ENCODE assay signal across 9 mouse cellular contexts in the genomic region with DNA sequence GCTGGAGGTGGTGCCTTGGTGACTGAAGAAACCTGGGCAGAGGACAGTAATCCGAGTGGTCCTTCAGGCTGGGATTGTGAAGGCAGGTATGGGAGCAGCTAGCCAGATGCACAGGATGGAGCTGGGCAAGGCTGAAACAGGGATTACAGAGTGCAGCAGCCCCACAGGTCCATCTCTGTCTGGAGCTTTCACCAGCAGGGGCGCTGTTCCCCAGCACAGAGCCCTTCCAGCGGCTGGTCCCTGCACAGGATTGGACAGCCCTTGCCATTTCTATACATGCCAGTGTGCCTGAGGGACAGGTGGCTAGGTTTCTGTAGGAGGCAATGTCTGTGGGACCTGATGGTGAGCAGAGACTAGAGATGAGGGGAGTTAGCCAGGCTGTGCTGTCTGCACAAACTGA.
A peak's percentile ranks its signal among the peaks of the same experiment; 100 is the strongest.
DNase-seq lines count a peak whose midpoint lies in the region; ATAC-seq and TF ChIP-seq lines count a peak whose summit lies in the region.
"Had no signal": no experiment of that assay in that cellular context is flagged by ENCODE, and none has a peak within 500 bp of the region (broad histone marks: within the 10 kb centered on the region; RNA-seq: fewer than 3 reads in every experiment).

No protein-coding gene starts in this region.

- peak; percentile 41 to 58 for DNase-seq in cerebellum, adult 18-20 months
- peak; percentile 52 to 55 for DNase-seq in left cerebral cortex, postnatal 14 days (ENCODE audit: low spot score in 2 of 2)
- DNase-seq in left cerebral cortex, postnatal 36 days (ENCODE audit: low spot score in 2 of 2), result no peak
- peak; percentile 76 for DNase-seq in adrenal gland, postnatal 14 days
- peak; percentile 31 to 58 for DNase-seq in heart, postnatal 36 days
- DNase-seq in liver, postnatal 0 days, result peak; percentile 59
- peak; percentile 78 for DNase-seq in stomach, postnatal 0 days (ENCODE audit: low spot score)

- no peak overlapping the region for H3K4me2 ChIP-seq in liver, postnatal 0 days (ENCODE audit: low read depth, low read length)
- H3K4me2 ChIP-seq in stomach, postnatal 0 days (replicated peaks; ENCODE audit: low read depth), result no peak overlapping the region
- H3K4me2 ChIP-seq: heart, embryonic 13.5 days had no signal

- intact Hi-C loops in left cerebral cortex, postnatal 14 days (cut with DNase I), result no loop called here
- intact Hi-C loops in left cerebral cortex, postnatal 36 days (cut with DNase I), result no loop called here
- intact Hi-C loops in heart, postnatal 36 days (cut with DNase I), result no loop called here

- H3K9ac ChIP-seq in liver, postnatal 0 days (replicated peaks), result no peak overlapping the region
- no peak overlapping the region for H3K9ac ChIP-seq in stomach, postnatal 0 days (ENCODE audit: low read length)
- H3K9ac ChIP-seq: heart, embryonic 13.5 days had no signal

- H3K4me1 ChIP-seq in liver, postnatal 0 days (ENCODE audit: insufficient read depth), result no peaks in the 10 kb centered on the region
- H3K4me1 ChIP-seq in stomach, postnatal 0 days (replicated peaks; ENCODE audit: control insufficient read depth, insufficient read depth), result no peaks in the 10 kb centered on the region
- H3K4me1 ChIP-seq: heart, embryonic 13.5 days had no signal

- H3K27ac ChIP-seq in liver, postnatal 0 days (ENCODE audit: low read depth), result no peak overlapping the region
- no peak overlapping the region for H3K27ac ChIP-seq in stomach, postnatal 0 days (replicated peaks)
- H3K27ac ChIP-seq: heart, embryonic 13.5 days had no signal

- peak; percentile 68 for TF ChIP-seq CTCF in liver, postnatal 0 days (IDR thresholded peaks at IDR 0.05; ENCODE audit: low read depth)
- peak; percentile 83 for TF ChIP-seq CTCF in stomach, postnatal 0 days (IDR thresholded peaks at IDR 0.05; ENCODE audit: low read depth)

- TF ChIP-seq EP300 in liver, postnatal 0 days (IDR thresholded peaks at IDR 0.05; ENCODE audit: low read depth), result no peak
- no peak for TF ChIP-seq EP300 in stomach, postnatal 0 days (optimal IDR thresholded peaks at IDR 0.05)

- no peaks in the 10 kb centered on the region for H3K9me3 ChIP-seq in liver, postnatal 0 days (ENCODE audit: low read length)
- H3K9me3 ChIP-seq in stomach, postnatal 0 days (ENCODE audit: control insufficient read depth, low read length), result no peaks in the 10 kb centered on the region
- H3K9me3 ChIP-seq: heart, embryonic 13.5 days had no signal

- WGBS in liver, postnatal 0 days (ENCODE audit: insufficient replicate concordance), result 27% methylated on average over 3 of the region's 3 CpGs
- 32% methylated on average over 3 of the region's 3 CpGs for WGBS in stomach, postnatal 0 days

- no peaks in the 10 kb centered on the region for H3K36me3 ChIP-seq in liver, postnatal 0 days (replicated peaks; ENCODE audit: insufficient read depth, low read length)
- no peaks in the 10 kb centered on the region for H3K36me3 ChIP-seq in stomach, postnatal 0 days (ENCODE audit: control insufficient read depth, insufficient read depth, low read length)
- H3K36me3 ChIP-seq: heart, embryonic 13.5 days had no signal

- ATAC-seq in cerebellum, adult (ENCODE audit: insufficient number of reproducible peaks, low FRiP score, low TSS enrichment), result no peak
- ATAC-seq in liver, postnatal 0 days, result no peak
- ATAC-seq in stomach, postnatal 0 days (ENCODE audit: low FRiP score, low TSS enrichment), result peak; percentile 54; the same call in 1 of the 2 replicates

- no peak overlapping the region for H3K4me3 ChIP-seq in liver, postnatal 0 days (ENCODE audit: low read depth, low read length)
- no peak overlapping the region for H3K4me3 ChIP-seq in stomach, postnatal 0 days (ENCODE audit: low read depth, low read length)
- H3K4me3 ChIP-seq: heart, embryonic 13.5 days had no signal

- H3K27me3 ChIP-seq in liver, postnatal 0 days (ENCODE audit: insufficient read depth, low read length), result no peaks in the 10 kb centered on the region
- no peaks in the 10 kb centered on the region for H3K27me3 ChIP-seq in stomach, postnatal 0 days (ENCODE audit: control insufficient read depth, insufficient read depth, low read length)

Comparison
In these comparisons a context has a peak if more than half of its experiments do, and no peak if none do; other contexts are left out.
1. DNase-seq: peak in cerebellum, adult 18-20 months (2 of 2), left cerebral cortex, postnatal 14 days (2 of 2), adrenal gland, postnatal 14 days (single experiment), heart, postnatal 36 days (2 of 2), liver, postnatal 0 days (single experiment) and stomach, postnatal 0 days (single experiment); none in left cerebral cortex, postnatal 36 days (0 of 2).